Mouse (Mus musculus) heart, embryonic 10.5 days (tissue): ENCODE measurements at regions not wholly inside any gene's neighbourhood (a gene's known extent, or its start where the extent isn't known, plus 50 kb on each side); places are given as distances from the start of the nearest gene placed in this dataset.
"Not testable (repeated sequence)": the region's sequence is repeated elsewhere in the genome, so short reads cannot be mapped to it uniquely, and the experiment has no call there.

Source experiments
- DNase-seq: peaks from one replicate; pipeline ENCODE4 v3.0.0-alpha.2; 2017; ENCODE audit warnings: low spot score
- H3K27ac ChIP-seq: fragments of 300-500 bp; sonication (generic); 2 replicates; pipeline ENCODE4 v1.5.1; 2016; ENCODE audit warnings: mild to moderate bottlenecking
- H3K27me3 ChIP-seq: fragments of 300-500 bp; sonication (generic); 2 replicates; pipeline ENCODE4 v1.6.1; 2016; ENCODE audit warnings: mild to moderate bottlenecking; ENCODE audit not compliant: poor library complexity, insufficient read depth, severe bottlenecking
- H3K36me3 ChIP-seq: fragments of 300-500 bp; sonication (generic); 2 replicates; pipeline ENCODE4 v1.6.1; 2016; ENCODE audit warnings: mild to moderate bottlenecking, moderate library complexity
- H3K4me1 ChIP-seq: fragments of 300-500 bp; sonication (generic); 2 replicates; pipeline ENCODE4 v1.6.1; 2016; ENCODE audit warnings: mild to moderate bottlenecking
- H3K4me3 ChIP-seq: fragments of 300-500 bp; sonication (generic); 2 replicates; pipeline ENCODE4 v1.5.1; 2016; ENCODE audit warnings: mild to moderate bottlenecking, moderate library complexity
- H3K9me3 ChIP-seq: fragments of 300-500 bp; sonication (generic); 2 replicates; pipeline ENCODE4 v1.6.1; 2016; ENCODE audit warnings: mild to moderate bottlenecking, moderate library complexity
- WGBS: fragments of 180-500 bp; shearing (Covaris S2); methylation state at CpG from one replicate; pipeline ENCODE4 v1.1.7; 2016; 5-methylcytosine and 5-hydroxymethylcytosine counted together

DNA sequence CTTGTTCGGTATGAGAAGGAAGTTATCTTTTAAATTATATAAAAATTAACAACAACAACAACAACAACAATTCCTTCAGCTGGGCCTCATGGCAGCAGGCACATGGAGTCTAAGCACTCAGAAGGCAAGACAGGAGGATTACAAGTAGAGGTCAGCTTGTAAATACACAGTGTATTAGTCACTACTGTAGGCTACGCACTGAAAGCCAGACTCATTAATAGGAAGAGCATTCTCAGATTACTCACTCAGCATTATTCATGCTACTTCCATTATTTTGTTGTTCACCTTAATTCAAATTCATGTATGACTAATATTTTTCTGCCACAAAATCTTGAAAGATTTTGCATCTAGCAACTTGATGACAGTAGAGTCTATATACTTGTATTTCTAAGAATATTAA, 831.6 kb downstream of the Ttll7 start:
- H3K4me3 ChIP-seq, result no peak overlapping the region
- no peaks in the 10 kb centered on the region for H3K36me3 ChIP-seq
- no peaks in the 10 kb centered on the region for H3K4me1 ChIP-seq
- no peaks in the 10 kb centered on the region for H3K9me3 ChIP-seq
- no peak overlapping the region for H3K27ac ChIP-seq
- no peak for DNase-seq
- 81% methylated on average over 2 of the region's 2 CpGs for WGBS
- no peaks in the 10 kb centered on the region for H3K27me3 ChIP-seq

DNA sequence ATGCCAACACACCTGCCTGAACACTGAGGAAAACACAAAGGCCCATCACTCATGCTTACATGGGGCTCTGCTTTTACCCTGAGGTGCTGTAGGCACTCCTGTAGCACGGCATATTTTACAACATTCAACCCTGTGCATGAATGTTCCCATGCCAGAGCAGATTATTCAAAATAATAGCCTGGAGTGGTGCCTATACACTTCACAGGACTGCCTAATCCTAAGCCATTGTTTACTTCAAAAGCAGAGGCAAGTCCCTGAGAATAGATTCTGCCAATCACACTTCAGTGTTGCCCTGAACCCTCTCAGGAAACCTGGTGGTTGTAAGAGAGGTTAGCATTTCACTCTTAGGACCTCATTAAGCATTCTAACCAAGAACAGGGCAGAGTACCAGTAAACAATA, 828.1 kb downstream of the Ttll7 start:
- no peak overlapping the region for H3K4me3 ChIP-seq
- 66% methylated on average over 1 of the region's 1 CpGs for WGBS
- no peaks in the 10 kb centered on the region for H3K36me3 ChIP-seq
- H3K27me3 ChIP-seq, result no peaks in the 10 kb centered on the region
- H3K4me1 ChIP-seq, result no peaks in the 10 kb centered on the region
- H3K9me3 ChIP-seq, result no peaks in the 10 kb centered on the region
- no peak overlapping the region for H3K27ac ChIP-seq
- no peak for DNase-seq

DNA sequence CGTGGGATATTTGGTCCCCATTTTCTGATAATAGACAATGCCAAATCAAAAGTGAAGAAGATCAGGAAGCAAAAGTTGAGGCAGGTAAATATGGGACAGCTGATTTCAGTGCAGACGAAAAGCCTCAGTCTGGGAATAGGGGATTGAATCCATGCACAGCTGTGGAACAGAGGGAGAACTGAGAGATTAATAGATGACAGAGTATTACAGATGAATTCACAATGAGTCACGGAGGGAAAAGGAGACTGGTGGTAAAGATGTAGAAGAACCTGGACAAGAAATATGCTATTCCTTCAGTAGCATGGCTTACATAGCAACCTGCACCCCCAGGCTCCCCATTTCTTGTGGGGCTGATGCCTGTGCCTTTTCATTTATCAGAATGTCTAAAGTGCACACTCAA, 810.4 kb downstream of the Ttll7 start:
- Histone ChIP-seq H3K4me1 (no peaks in the 10 kb centered on the region), H3K27me3 (no peaks in the 10 kb centered on the region), H3K4me3 (no peak overlapping the region), H3K36me3 (no peaks in the 10 kb centered on the region), H3K27ac (no peak overlapping the region), H3K9me3 (no peaks in the 10 kb centered on the region)
- no peak for DNase-seq
- WGBS, result 77% methylated on average over 3 of the region's 3 CpGs

DNA sequence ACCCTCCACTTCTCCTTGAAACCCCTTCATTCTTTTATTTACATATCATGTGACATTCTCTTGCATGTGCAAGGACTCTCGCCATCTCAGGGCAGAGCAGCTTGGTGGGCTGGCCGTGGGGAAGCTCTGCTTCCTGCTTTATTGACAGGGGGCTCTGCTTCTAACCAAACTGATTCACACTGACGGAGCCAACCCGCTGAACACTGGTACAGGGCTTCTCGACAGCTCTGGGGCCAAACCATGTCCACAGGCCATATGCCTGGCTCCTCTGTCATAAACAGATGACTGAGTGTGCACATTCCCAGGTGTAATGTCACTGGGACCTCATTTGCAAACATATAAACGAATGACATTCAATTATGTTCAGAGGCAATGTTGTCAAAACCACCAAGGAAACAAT, 800.7 kb downstream of the Ttll7 start:
- H3K9me3 ChIP-seq, result no peaks in the 10 kb centered on the region
- H3K4me1 ChIP-seq, result no peaks in the 10 kb centered on the region
- WGBS, result 62% methylated on average over 6 of the region's 6 CpGs
- no peaks in the 10 kb centered on the region for H3K36me3 ChIP-seq
- no peak for DNase-seq
- H3K27me3 ChIP-seq, result no peaks in the 10 kb centered on the region
- H3K4me3 ChIP-seq, result no peak overlapping the region
- no peak overlapping the region for H3K27ac ChIP-seq

DNA sequence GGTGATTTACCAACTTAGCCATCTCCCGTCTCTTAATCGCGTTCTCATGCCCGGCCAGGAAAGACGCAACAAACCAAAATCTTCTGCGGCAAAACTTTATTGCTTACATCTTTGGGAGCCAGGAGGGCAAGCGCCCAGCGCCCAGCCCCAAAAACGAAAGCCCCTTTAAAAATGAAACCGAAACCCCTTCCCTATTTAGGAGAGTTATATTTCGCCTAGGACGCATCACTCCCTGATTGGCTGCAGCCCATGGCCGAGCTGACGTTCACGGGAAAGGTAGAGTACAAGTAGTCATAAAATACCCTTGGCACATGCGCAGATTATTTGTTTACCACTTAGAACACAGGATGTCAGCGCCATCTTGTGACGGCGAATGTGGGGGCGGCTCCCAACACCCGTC, 783.3 kb downstream of the Ttll7 start:
- H3K4me3 ChIP-seq, H3K27ac ChIP-seq, H3K36me3 ChIP-seq, H3K4me1 ChIP-seq, H3K27me3 ChIP-seq, DNase-seq, H3K9me3 ChIP-seq: not testable (repeated sequence)
- WGBS, result 92% methylated on average over 20 of the region's 21 CpGs

DNA sequence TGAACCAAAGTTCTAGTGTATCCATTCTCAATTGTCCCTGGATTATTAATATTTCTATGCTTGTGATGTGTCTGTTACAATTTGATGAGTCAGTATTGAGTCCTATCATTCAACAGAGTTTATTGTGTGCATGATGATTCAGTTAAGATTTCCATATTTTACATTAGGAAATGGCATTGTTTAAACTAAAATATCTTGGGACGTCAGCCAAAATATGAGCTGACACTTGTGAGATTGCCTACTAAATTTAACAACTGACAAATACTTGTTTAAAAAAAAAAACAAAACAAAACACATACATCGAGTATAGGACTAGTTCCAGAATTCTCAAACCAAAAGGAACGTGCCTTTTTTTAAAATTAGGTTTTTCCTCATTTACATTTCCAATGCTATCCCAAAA, 779.0 kb downstream of the Ttll7 start:
- Histone ChIP-seq H3K27ac (no peak overlapping the region), H3K9me3 (no peaks in the 10 kb centered on the region), H3K4me1 (no peaks in the 10 kb centered on the region), H3K4me3 (no peak overlapping the region), H3K27me3 (no peaks in the 10 kb centered on the region), H3K36me3 (no peaks in the 10 kb centered on the region)
- no peak for DNase-seq
- WGBS, result 89% methylated on average over 3 of the region's 3 CpGs

DNA sequence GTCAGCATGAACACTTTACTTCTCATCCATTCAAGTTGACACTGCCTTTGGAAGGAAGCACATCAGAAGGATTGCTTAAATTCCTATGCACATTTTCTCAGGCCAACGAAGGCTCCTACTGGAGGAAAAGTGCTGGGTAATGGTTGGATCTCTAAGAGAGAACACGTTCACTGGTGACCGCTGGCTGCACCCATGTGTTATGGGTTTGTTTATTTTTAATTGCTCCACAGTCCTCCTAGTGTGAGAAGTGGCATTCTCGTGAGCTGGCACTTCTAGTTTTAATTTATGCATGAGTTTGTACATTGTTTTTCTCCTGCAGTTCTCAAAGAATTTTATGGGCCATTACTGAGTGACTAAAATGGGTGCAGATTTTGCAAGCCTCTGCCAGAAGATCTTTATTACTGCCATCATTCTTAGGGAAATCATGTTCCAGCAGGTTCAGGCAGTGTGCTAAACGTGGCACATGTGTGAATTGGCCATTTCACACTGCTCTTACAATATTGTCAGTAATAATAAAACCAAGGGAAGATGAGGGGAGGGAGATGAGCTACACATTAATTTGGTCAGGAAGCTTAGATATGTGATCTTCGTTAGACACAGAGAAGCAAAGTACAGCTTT, 731.6 kb downstream of the Ttll7 start:
- DNase-seq, result no peak
- Histone ChIP-seq H3K9me3 (no peaks in the 10 kb centered on the region), H3K27me3 (no peaks in the 10 kb centered on the region), H3K4me1 (no peaks in the 10 kb centered on the region), H3K4me3 (no peak overlapping the region), H3K36me3 (no peaks in the 10 kb centered on the region), H3K27ac (no peak overlapping the region)
- 62% methylated on average over 6 of the region's 6 CpGs for WGBS

DNA sequence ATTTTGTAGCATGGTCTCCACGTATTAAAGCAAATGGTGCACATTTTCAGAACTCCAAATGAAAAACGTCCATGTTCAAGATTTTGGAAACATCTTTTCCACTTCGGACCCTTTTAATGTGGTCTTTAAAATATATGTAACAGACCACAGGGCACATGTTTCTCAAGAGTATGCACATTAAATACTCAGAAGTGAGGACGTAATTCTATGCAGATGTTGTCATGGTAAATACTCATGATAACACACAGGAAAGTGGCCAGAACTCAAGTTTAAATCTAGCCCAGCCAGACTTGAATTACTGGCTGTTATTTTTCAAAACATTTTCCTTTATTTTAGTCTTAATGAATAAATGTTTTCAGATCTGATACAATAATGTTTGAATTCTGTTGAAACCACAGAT, 719.7 kb downstream of the Ttll7 start:
- DNase-seq, result no peak
- Histone ChIP-seq H3K27ac (no peak overlapping the region), H3K4me1 (no peaks in the 10 kb centered on the region), H3K27me3 (no peaks in the 10 kb centered on the region), H3K9me3 (no peaks in the 10 kb centered on the region), H3K36me3 (no peaks in the 10 kb centered on the region), H3K4me3 (no peak overlapping the region)
- 80% methylated on average over 4 of the region's 4 CpGs for WGBS

DNA sequence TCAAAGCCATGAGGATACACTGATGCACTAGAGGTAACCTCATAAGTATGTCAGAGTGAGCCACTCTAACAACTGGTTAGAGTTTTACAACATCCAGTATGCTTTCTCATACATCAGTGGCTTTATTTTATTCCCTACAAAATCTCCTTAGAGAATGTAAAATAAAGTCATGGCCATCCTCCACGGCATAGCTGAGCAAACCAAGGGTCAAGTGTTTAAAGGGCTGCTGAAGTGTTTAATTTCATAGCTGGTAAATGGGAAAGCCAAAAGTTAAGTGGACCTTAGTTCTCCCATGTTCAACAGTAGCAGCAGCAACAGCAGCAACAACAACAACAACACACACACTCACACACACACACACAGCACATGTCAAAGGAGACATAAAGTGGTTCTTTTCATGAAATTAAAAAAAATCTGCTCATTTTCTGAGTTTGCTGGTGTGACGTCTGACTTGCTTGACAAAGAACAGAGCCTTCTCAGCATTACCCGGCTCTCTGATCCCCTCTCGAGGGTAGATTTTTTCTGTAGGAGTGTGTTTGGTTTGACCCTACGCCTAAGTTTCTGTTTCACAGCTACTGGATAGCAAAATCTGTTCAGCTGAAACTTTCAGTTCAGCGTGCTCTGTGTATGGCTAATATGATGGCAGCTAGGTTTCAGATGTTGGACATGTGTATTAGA, 693.3 kb downstream of the Ttll7 start:
- Histone ChIP-seq H3K4me3 (no peak overlapping the region), H3K27me3 (no peaks in the 10 kb centered on the region), H3K9me3 (no peaks in the 10 kb centered on the region), H3K36me3 (no peaks in the 10 kb centered on the region), H3K27ac (no peak overlapping the region), H3K4me1 (no peaks in the 10 kb centered on the region)
- no peak for DNase-seq
- WGBS, result 38% methylated on average over 6 of the region's 6 CpGs

DNA sequence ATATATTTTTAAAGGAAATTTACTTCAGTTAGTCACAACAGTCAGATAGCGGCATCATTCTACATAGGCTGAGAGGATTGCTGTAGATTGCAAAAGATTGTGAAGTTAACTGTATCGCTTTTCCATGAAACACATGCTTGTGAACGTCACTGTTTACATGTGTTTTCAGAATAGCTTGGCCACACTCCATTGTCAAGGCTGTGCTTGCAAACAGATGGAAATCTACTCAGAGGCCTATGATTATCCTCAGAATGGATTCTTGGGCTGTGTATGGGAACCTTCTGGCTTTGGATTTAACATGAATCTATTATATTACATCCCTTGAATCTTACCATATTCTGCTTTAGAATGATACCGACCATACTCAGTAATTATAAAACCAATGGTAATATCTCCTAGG, 690.1 kb downstream of the Ttll7 start:
- no peak overlapping the region for H3K4me3 ChIP-seq
- no peaks in the 10 kb centered on the region for H3K36me3 ChIP-seq
- no peaks in the 10 kb centered on the region for H3K4me1 ChIP-seq
- no peaks in the 10 kb centered on the region for H3K27me3 ChIP-seq
- DNase-seq, result no peak
- H3K27ac ChIP-seq, result no peak overlapping the region
- WGBS, result 90% methylated on average over 4 of the region's 4 CpGs
- no peaks in the 10 kb centered on the region for H3K9me3 ChIP-seq

DNA sequence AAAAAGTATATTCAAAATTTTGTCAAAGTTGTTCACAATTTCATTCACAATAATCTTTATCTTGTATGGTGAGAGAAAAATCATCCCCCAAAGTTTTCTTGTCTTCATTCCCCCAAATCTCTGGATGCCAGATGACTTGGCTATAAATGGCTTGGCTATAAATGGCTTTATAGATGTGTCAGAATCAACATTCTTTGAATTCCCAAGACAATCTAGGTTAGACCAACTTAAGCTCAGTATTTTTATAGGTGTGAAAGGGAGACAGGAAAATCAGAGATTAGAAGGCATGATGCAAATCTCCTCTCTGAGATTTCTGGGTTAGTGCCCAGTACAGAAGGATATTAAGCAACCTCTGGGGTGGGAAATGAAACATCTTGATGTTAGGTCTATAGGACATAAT, 685.4 kb downstream of the Ttll7 start:
- H3K4me1 ChIP-seq, result no peaks in the 10 kb centered on the region
- H3K27ac ChIP-seq, result no peak overlapping the region
- H3K4me3 ChIP-seq, result no peak overlapping the region
- no peak for DNase-seq
- no peaks in the 10 kb centered on the region for H3K27me3 ChIP-seq
- H3K36me3 ChIP-seq, result no peaks in the 10 kb centered on the region
- H3K9me3 ChIP-seq, result no peaks in the 10 kb centered on the region

DNA sequence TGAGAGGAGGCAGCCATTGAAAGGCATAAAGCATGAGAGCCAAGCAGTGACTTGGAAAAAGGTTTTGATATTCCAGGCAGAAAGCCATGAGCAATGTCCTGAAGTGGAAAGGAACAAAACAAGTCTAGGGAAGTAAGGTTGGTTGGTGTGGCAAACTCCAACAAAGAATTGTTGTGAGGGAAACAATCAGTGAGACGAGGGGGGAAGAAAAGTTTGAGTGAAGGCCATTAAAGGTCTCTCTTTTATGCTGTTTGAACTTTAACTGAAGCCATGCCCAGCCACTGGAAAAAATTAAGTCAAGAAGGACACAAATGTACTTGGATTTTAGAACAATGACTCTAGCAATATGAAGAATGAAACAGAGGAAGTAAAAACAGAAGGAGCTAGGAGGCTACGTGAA, 680.0 kb downstream of the Ttll7 start:
- no peak for DNase-seq
- H3K4me1 ChIP-seq, result no peaks in the 10 kb centered on the region
- H3K27me3 ChIP-seq, result no peaks in the 10 kb centered on the region
- no peak overlapping the region for H3K4me3 ChIP-seq
- no peaks in the 10 kb centered on the region for H3K36me3 ChIP-seq
- WGBS, result 79% methylated on average over 2 of the region's 2 CpGs
- no peaks in the 10 kb centered on the region for H3K9me3 ChIP-seq
- no peak overlapping the region for H3K27ac ChIP-seq

DNA sequence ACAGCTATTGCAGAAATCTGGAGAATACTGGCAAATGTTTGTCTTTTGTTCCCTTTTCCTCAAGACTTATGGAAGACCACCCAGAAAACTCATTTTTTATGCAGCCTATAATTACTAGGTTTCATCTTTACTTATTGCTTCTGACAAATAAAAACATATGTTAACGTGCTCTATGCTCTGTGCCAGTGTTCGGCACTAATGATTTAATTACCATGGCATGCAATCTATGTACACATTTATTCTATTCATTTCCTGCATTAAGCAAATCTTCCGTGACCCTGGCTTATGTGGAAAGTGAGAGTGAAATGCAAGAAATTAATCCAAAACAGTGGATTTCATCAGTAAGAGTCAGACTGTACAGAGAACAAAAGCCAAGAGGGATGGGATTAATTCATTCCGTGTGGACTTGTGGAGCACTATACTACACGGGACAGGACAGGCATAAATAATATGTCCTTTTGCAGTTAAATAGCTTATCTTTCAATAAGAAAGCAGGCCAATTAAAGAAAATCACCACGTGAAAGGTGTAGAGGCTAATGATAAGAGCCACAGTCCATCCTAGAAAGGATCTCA, 679.5 kb downstream of the Ttll7 start:
- no peaks in the 10 kb centered on the region for H3K9me3 ChIP-seq

More for the DNA sequence above, 679.5 kb downstream of the Ttll7 start:
- Histone ChIP-seq H3K27ac (no peak overlapping the region), H3K4me1 (no peaks in the 10 kb centered on the region), H3K36me3 (no peaks in the 10 kb centered on the region), H3K4me3 (no peak overlapping the region), H3K27me3 (no peaks in the 10 kb centered on the region)
- 79% methylated on average over 6 of the region's 6 CpGs for WGBS
- no peak for DNase-seq
